Mouse (Mus musculus) lung, adult 10 weeks (tissue): ENCODE measurements around the gene Pomt1. TPM values are rescaled to one million over a fixed set of nuclear protein-coding genes. Genes with fewer than 3 reads are reported as not detected.

Experiments
- polyA plus RNA-seq: library from polyadenylated mRNA; stranded (reverse); fragments of 350-450 nt; fragmentation: Illumina TruSeq; extraction: RNeasy Lipid Tissue Mini Kit (QIAGEN cat#74804); gene quantifications from one replicate; pipeline ENCODE4 v1.2.3, GENCODE M21; 2014; ENCODE audit warnings: low read depth, low replicate concordance; ENCODE audit not compliant: insufficient read depth

Pomt1 gene
- 5.7 TPM for polyA plus RNA-seq

GRCm38 (mm10) chr2:32235886-32236759, at the start of gene Pomt1:
Gene Pomt1, plus strand, starts transcription at chr2:32236590.

GRCm38 (mm10) chr2:32259657-32260417, 23.4 kb downstream of the Pomt1 start, which contains the start of gene Uck1:
Gene Uck1, minus strand, starts transcription at chr2:32260159.

GRCm38 (mm10) chr2:32287334-32287840, 51.0 kb downstream of the Pomt1 start, which contains the start of gene Golga2:
Gene Golga2, plus strand, starts transcription at chr2:32287384.

GRCm38 (mm10) chr2:32287923-32288367, 51.6 kb downstream of the Pomt1 start, which contains the start of gene Swi5:
Gene Swi5, minus strand, starts transcription at chr2:32288075.

Other genes with a start within 250 kb of the Pomt1 start
- 4.3 TPM for gene Fam78a, start 151.7 kb upstream of the Pomt1 start, polyA plus RNA-seq
- 2.3 TPM for gene Plpp7, start 141.1 kb upstream of the Pomt1 start, polyA plus RNA-seq
- gene Prrc2b, start 85.5 kb upstream of the Pomt1 start, polyA plus RNA-seq, result 20.5 TPM
- 37.9 TPM for gene Uck1, start 23.6 kb downstream of the Pomt1 start, polyA plus RNA-seq
- gene Golga2, start 50.8 kb downstream of the Pomt1 start, polyA plus RNA-seq, result 22.7 TPM
- 323 TPM for gene Swi5, start 51.5 kb downstream of the Pomt1 start, polyA plus RNA-seq
- 21.7 TPM for gene Ciz1, start 115.7 kb downstream of the Pomt1 start, polyA plus RNA-seq
- 7.7 TPM for gene Dnm1, start 116.7 kb downstream of the Pomt1 start, polyA plus RNA-seq
- 71.0 TPM for gene 1110008P14Rik, start 145.3 kb downstream of the Pomt1 start, polyA plus RNA-seq
- 253 TPM for gene Lcn2, start 151.7 kb downstream of the Pomt1 start, polyA plus RNA-seq
- gene Ptges2, start 159.3 kb downstream of the Pomt1 start, polyA plus RNA-seq, result 17.7 TPM
- 1.9 TPM for gene Naif1, start 213.9 kb downstream of the Pomt1 start, polyA plus RNA-seq
- 16.3 TPM for gene Slc25a25, start 214.9 kb downstream of the Pomt1 start, polyA plus RNA-seq